Comparison of ENCODE assay signal across 19 mouse cellular contexts in the genomic region with DNA sequence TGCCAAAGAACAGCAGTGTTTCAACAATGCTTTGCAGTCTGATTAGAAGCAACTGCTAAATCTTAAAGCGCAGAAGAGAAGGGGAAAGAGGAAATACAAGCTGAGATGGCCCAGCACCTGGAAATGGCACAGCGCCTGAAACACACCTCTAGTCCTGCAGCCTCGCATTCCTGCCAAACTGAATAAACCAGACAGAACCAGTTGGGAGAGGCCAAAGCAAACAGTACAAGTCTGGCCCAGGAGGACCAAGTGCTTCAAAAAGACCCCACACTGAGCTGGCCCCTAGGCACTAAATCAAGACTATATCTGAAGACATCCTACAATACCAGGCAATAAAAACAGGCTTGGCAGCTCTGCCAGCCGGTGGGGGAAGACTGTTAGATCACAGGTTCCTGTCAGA. TPM values are rescaled to one million over a fixed set of nuclear protein-coding genes. Genes with fewer than 3 reads are reported as not detected.
DNase-seq lines count a peak whose midpoint lies in the region; ATAC-seq and TF ChIP-seq lines count a peak whose summit lies in the region.
"Had no signal": no experiment of that assay in that cellular context is flagged by ENCODE, and none has a peak within 500 bp of the region (broad histone marks: within the 10 kb centered on the region; RNA-seq: fewer than 3 reads in every experiment).

No protein-coding gene starts in this region.

- H3K9me3 ChIP-seq in lung, postnatal 0 days (ENCODE audit: low read length), result no peaks in the 10 kb centered on the region
- H3K9me3 ChIP-seq: embryonic facial prominence, embryonic 12.5 days had no signal

- DNase-seq in kidney, adult 18-20 months, result peak; percentile 14
- no peak for DNase-seq in kidney, postnatal 10 days
- peak; percentile 36 for DNase-seq in urinary bladder, postnatal 14 days (ENCODE audit: low spot score)
- DNase-seq in urinary bladder, postnatal 25 days (ENCODE audit: low spot score), result no peak
- DNase-seq in lung, postnatal 0 days (ENCODE audit: low spot score), result peak; percentile 55
- no peak for DNase-seq in frontal cortex, postnatal 36 days (ENCODE audit: low spot score in 2 of 2)
- DNase-seq: adrenal gland, postnatal 14 days; B cell, adult 2 months; cerebellum, adult 11-12 months; cerebellum, postnatal 36 days; gastrocnemius, postnatal 10 days; layer of hippocampus, adult 9-11 months; spleen, adult 18-20 months; thymus, postnatal 14 days had no signal

- H3K4me1 ChIP-seq in lung, postnatal 0 days (ENCODE audit: insufficient read depth, low read depth, low read length), result no peaks in the 10 kb centered on the region
- H3K4me1 ChIP-seq: embryonic facial prominence, embryonic 12.5 days; hindbrain, embryonic 10.5 days had no signal

- no peak for TF ChIP-seq CTCF in lung, postnatal 0 days (IDR thresholded peaks at IDR 0.05)

- no peaks in the 10 kb centered on the region; the same call in 1 of the 2 replicates for H3K36me3 ChIP-seq in lung, postnatal 0 days (ENCODE audit: insufficient read depth, low read length)

- H3K4me3 ChIP-seq in lung, postnatal 0 days (ENCODE audit: low read depth, low read length), result no peak overlapping the region
- H3K4me3 ChIP-seq: embryonic facial prominence, embryonic 12.5 days; hindbrain, embryonic 10.5 days; limb, embryonic 13.5 days had no signal

- TF ChIP-seq EP300 in lung, postnatal 0 days (IDR thresholded peaks at IDR 0.05), result no peak

- H3K9ac ChIP-seq in lung, postnatal 0 days (replicated peaks; ENCODE audit: low read depth), result no peak overlapping the region
- H3K9ac ChIP-seq: embryonic facial prominence, embryonic 12.5 days; limb, embryonic 13.5 days had no signal

- peak overlapping the region; percentile 11; the same call in 1 of the 2 replicates for H3K4me2 ChIP-seq in lung, postnatal 0 days (replicated peaks; ENCODE audit: low read depth, low read length)
- H3K4me2 ChIP-seq: embryonic facial prominence, embryonic 12.5 days; limb, embryonic 13.5 days had no signal

- WGBS in lung, postnatal 0 days, result 41% methylated on average over 4 of the region's 4 CpGs

- H3K27me3 ChIP-seq in lung, postnatal 0 days (replicated peaks; ENCODE audit: insufficient read depth, low read length), result no peaks in the 10 kb centered on the region
- H3K27me3 ChIP-seq: embryonic facial prominence, embryonic 12.5 days; limb, embryonic 13.5 days had no signal

- 0 out of 2 replicates have a peak overlapping the region, but pooled peaks have one; percentile 20 for H3K27ac ChIP-seq in lung, postnatal 0 days (ENCODE audit: low read length)
- H3K27ac ChIP-seq: embryonic facial prominence, embryonic 12.5 days; hindbrain, embryonic 10.5 days; limb, embryonic 13.5 days had no signal

- ATAC-seq in lung, postnatal 0 days, result peak; percentile 67
- no peak for ATAC-seq in granulocyte monocyte progenitor cell, adult 5-6 weeks (replicated peaks; ENCODE audit: poor library complexity, severe bottlenecking)
- ATAC-seq: inflammation-experienced regulatory T-cells, adult 6 months had no signal

RNA-seq across cellular contexts. Expression of a gene that starts 28.8 kb away (rescaled TPM):
- polyA plus RNA-seq in lung, postnatal 0 days (2015; fragmentation: Nextera tagmentation; extraction: Ambion mirVana), result 19.7 and 19.8 TPM in 2 replicates
- 17.9 and 18.7 TPM in 2 replicates for total RNA-seq in granulocyte monocyte progenitor cell, adult 5-6 weeks (2014; fragmentation: Nextera tagmentation)
- 15.6 and 21.4 TPM in 2 replicates for total RNA-seq in granulocyte monocyte progenitor cell, adult 5-6 weeks (2017)

Comparison
In these comparisons a context has a peak if more than half of its experiments do, and no peak if none do; other contexts are left out.
1. DNase-seq: peak in kidney, adult 18-20 months (single experiment), urinary bladder, postnatal 14 days (single experiment) and lung, postnatal 0 days (single experiment); none in kidney, postnatal 10 days (single experiment), urinary bladder, postnatal 25 days (single experiment) and frontal cortex, postnatal 36 days (0 of 2).